Mouse (Mus musculus) limb, embryonic 14.5 days (tissue): ENCODE data around the gene Wasf1. TPM values are rescaled to one million over a fixed set of nuclear protein-coding genes. Genes with fewer than 3 reads are reported as not detected.

Source experiments
- ATAC-seq: fragments of 200-750 bp; cut with Nextera tagmentation; 2 replicates; pipeline ENCODE4 v1.8.0; 2017; ENCODE audit warnings: low read depth, moderate number of reproducible peaks, moderate TSS enrichment; ENCODE audit not compliant: low FRiP score
- DNase-seq: peaks from one replicate; pipeline ENCODE4 v3.0.0-alpha.2; 2015; ENCODE audit warnings: low spot score
- H3K27ac ChIP-seq: fragments of 300-500 bp; sonication (generic); replicated peaks from 2 replicates; pipeline ENCODE4 v1.5.1; 2014; ENCODE audit warnings: low read depth, mild to moderate bottlenecking, low read length, moderate library complexity, mixed read lengths
- H3K27me3 ChIP-seq: fragments of 300-500 bp; sonication (generic); 2 replicates; pipeline ENCODE4 v1.6.1; 2014; ENCODE audit warnings: low read length, mixed read lengths; ENCODE audit not compliant: control insufficient read depth, insufficient read depth
- H3K36me3 ChIP-seq: fragments of 300-500 bp; sonication (generic); 2 replicates; pipeline ENCODE4 v1.6.1; 2014; ENCODE audit warnings: mild to moderate bottlenecking, low read length, moderate library complexity, mixed read lengths; ENCODE audit not compliant: control insufficient read depth, insufficient read depth
- H3K4me1 ChIP-seq: fragments of 300-500 bp; sonication (generic); 2 replicates; pipeline ENCODE4 v1.6.1; 2014; ENCODE audit warnings: antibody characterized with exemption, low read length, mixed read lengths; ENCODE audit not compliant: control insufficient read depth, insufficient read depth
- H3K4me2 ChIP-seq: fragments of 300-500 bp; sonication (generic); replicated peaks from 2 replicates; pipeline ENCODE4 v1.6.1; 2014; ENCODE audit warnings: low read depth, mild to moderate bottlenecking, low read length, moderate library complexity; ENCODE audit not compliant: severe bottlenecking
- H3K4me3 ChIP-seq: fragments of 300-500 bp; sonication (generic); replicated peaks from 2 replicates; pipeline ENCODE4 v1.5.1; 2014; ENCODE audit warnings: low read length
- H3K9ac ChIP-seq: fragments of 300-500 bp; sonication (generic); 2 replicates; pipeline ENCODE4 v1.6.1; 2014; ENCODE audit warnings: mild to moderate bottlenecking, low read depth, low read length, moderate library complexity; ENCODE audit not compliant: severe bottlenecking
- H3K9me3 ChIP-seq: fragments of 300-500 bp; sonication (generic); 2 replicates; pipeline ENCODE4 v1.6.1; 2016; ENCODE audit warnings: low read length; ENCODE audit not compliant: control insufficient read depth
- POLR2A ChIP-seq: fragments of 200-500 bp; IDR thresholded peaks from 2 replicates; pipeline ENCODE4 v1.8.0; 2012; ENCODE audit warnings: inconsistent platforms, mild to moderate bottlenecking, moderate library complexity, borderline replicate concordance; ENCODE audit not compliant: insufficient read depth, insufficient read length; ENCODE audit errors: extremely low read depth
- WGBS: fragments of 180-500 bp; shearing (Covaris S2); extraction: QIAGEN DNeasy Blood & Tissue Kit; methylation state at CpG from one replicate; pipeline ENCODE4 v1.1.7; 2014; 5-methylcytosine and 5-hydroxymethylcytosine counted together
- polyA plus RNA-seq, 2 experiments: library from polyadenylated mRNA; depleted of rRNA in 1 of 2; stranded (reverse) in 1 of 2; unstranded in 1 of 2; fragments of >200 nt; fragmentation: Nextera tagmentation in 1 of 2; extraction: Ambion mirVana in 1 of 2; gene quantifications; 2 replicates each; pipeline versions ENCODE4 v1.2.1 to v1.2.3; 2012 to 2014

Gene Wasf1
- polyA plus RNA-seq, 2 experiments = 16.8 to 17.1 TPM

DNA sequence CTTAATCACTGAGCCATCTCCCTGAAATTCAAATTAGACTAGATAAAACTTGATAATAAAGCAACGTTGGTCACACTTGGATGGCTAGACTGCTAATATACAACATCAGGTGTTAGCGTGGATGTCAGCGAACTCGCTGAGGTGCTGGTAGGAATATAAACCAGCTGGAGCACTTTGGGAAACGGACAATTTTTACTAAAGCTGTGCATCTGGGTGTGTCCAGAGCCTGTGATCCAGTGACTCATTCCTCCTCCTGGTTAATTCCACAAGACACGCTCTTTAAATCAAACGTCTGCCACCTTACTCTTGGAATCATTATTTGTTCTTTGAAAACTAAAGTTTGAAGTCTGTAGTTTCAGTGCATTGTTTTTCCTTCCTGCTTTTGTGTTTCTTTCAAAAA is 23.5 kb downstream of the Wasf1 start:
- Histone ChIP-seq H3K4me3 (no peak overlapping the region), H3K36me3 (no peaks in the 10 kb centered on the region), H3K4me2 (no peak overlapping the region), H3K27ac (no peak overlapping the region), H3K9ac (no peak overlapping the region), H3K27me3 (no peaks in the 10 kb centered on the region), H3K9me3 (no peaks in the 10 kb centered on the region), H3K4me1 (no peaks in the 10 kb centered on the region)
- no peak for TF ChIP-seq POLR2A
- DNase-seq (no peak), ATAC-seq (no peak)
- WGBS = 72% methylated on average over 7 of the region's 7 CpGs

DNA sequence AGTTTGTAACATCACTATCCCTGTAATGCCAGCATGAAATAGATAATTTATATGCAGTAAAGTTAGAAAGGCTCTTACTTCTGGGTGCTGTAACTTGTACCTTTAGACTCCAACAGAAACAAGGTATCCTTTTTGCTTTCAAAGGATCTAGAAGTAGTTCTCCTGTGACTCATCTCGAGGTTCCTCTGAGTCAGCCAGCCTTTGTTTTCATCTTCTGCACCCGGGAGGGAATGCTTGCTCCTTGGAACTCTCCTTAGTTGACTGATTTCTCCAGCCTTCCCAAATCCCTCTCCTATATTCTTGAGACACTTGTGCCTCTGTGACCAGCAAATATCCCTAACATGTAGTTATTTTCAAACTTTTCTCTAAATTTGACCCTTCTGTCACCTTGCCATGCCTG is 25.3 kb downstream of the Wasf1 start:
- Histone ChIP-seq H3K9me3 (no peaks in the 10 kb centered on the region), H3K27ac (no peak overlapping the region), H3K36me3 (no peaks in the 10 kb centered on the region; the same call in 1 of the 2 replicates), H3K9ac (no peak overlapping the region), H3K4me1 (no peaks in the 10 kb centered on the region), H3K27me3 (no peaks in the 10 kb centered on the region), H3K4me2 (no peak overlapping the region), H3K4me3 (no peak overlapping the region)
- DNase-seq (no peak), ATAC-seq (no peak)
- TF ChIP-seq POLR2A = no peak
- WGBS = 67% methylated on average over 2 of the region's 2 CpGs

DNA sequence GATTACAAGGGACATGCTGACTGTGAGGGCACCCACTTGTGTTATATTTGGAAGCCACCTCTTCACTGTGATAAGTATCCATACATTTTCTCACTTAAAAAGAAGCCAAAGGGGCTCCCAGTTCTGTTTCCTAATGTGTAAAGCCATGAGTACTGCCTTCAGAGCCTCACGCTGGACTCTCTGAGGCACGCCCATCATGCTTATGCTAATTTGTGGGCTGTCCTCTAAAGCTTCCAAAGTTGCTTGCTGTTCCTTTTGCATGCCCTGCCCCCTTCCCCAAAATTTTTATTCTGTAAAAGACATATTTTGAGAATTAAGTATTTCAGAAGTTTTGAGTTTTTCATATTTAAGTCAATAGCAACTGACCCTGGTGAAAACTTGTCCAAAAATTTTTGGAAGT is 27.5 kb downstream of the Wasf1 start:
- WGBS = 63% methylated on average over 2 of the region's 2 CpGs
- no peak overlapping the region for H3K4me3 ChIP-seq
- TF ChIP-seq POLR2A = no peak
- H3K4me1 ChIP-seq = no peaks in the 10 kb centered on the region
- H3K4me2 ChIP-seq = no peak overlapping the region
- H3K27me3 ChIP-seq = no peaks in the 10 kb centered on the region
- ATAC-seq = no peak
- no peak overlapping the region for H3K9ac ChIP-seq
- DNase-seq = no peak
- H3K9me3 ChIP-seq = no peaks in the 10 kb centered on the region
- no peak overlapping the region for H3K27ac ChIP-seq
- no peaks in the 10 kb centered on the region; the same call in 1 of the 2 replicates for H3K36me3 ChIP-seq

DNA sequence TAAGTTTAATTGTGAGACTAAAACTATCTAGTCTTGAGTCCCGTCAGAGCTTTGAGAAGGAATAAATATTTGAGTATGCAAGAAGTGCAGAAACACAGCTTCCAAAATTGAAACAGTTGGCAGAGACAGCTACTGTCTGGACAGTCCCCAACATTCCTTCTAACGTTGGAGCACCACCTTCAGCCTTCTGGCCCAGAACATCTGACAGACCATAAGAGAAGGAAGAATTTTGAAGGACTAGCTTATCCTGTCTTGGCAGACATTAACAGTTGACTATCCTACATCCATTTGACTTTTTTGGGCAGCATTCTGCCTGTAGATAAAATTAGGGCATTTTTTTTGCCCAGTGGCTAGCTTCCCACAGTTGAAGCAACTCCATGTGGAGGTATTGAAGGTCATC is 32.0 kb downstream of the Wasf1 start:
- Histone ChIP-seq H3K27me3 (no peaks in the 10 kb centered on the region), H3K9me3 (no peaks in the 10 kb centered on the region), H3K9ac (no peak overlapping the region), H3K4me2 (no peak overlapping the region), H3K4me3 (no peak overlapping the region), H3K36me3 (no peaks in the 10 kb centered on the region; the same call in 1 of the 2 replicates), H3K27ac (no peak overlapping the region), H3K4me1 (no peaks in the 10 kb centered on the region)
- ATAC-seq = no peak
- 87% methylated on average over 2 of the region's 2 CpGs for WGBS
- no peak for TF ChIP-seq POLR2A
- DNase-seq = no peak

DNA sequence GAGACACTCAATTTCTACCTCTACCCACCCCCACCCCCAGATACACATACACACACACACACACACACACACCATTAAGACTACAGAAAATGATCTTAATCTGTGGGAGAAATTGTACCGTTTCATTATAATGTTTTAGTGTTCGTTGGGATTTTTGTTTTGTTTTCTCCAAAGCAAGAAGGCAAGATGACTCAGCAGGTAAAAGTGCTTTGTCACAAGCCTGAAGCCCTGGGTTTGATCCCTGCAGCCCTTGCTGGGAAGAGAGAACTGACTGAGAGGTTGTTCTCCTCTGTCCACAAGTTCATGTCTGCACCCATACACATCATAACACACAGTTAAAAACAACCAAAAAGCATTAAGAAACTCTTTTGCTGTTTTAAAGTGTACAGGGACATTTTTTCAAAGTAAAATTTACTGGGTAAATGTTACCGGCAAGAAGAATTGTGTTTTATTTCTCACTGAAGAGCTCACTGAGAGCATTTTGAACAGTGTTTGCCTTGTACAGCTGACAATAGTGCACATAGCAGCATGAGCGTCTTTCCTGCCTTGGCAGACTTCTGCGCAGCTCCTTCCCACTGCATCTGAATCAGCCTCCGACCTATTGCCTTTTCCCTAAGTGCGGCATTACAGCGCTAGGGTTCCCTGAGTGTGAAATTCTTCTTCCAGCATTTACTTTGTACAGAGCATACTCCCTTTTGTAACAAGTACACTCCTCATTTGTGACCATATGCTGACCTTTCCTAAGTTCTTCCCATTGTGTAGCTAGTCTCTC is 35.6 kb downstream of the Wasf1 start:
- Histone ChIP-seq H3K27ac (no peak overlapping the region), H3K4me2 (no peak overlapping the region), H3K9ac (no peak overlapping the region), H3K36me3 (0 out of 2 replicates have a peak, but pooled peaks cover 2% of the 10 kb centered on the region), H3K4me1 (no peaks in the 10 kb centered on the region), H3K9me3 (no peaks in the 10 kb centered on the region), H3K4me3 (no peak overlapping the region), H3K27me3 (no peaks in the 10 kb centered on the region)
- no peak for TF ChIP-seq POLR2A
- 88% methylated on average over 8 of the region's 8 CpGs for WGBS
- DNase-seq = no peak
- ATAC-seq = no peak
